Mouse (Mus musculus) granulocyte monocyte progenitor cell, adult 5-6 weeks (primary cell): ENCODE measurements around the gene Unc13a. TPM values are rescaled to one million over a fixed set of nuclear protein-coding genes. Genes with fewer than 3 reads are reported as not detected.

ENCODE experiments used
- ATAC-seq: replicated peaks from 2 replicates; pipeline ENCODE4 v1.8.0; 2016; ENCODE audit warnings: mild to moderate bottlenecking, moderate TSS enrichment, inconsistent platforms; ENCODE audit not compliant: poor library complexity, severe bottlenecking
- total RNA-seq, 2 experiments: library from RNA; stranded (forward) in 1 of 2; stranded (reverse) in 1 of 2; fragments of 200-712, 200-1000 nt in 1 of 2; fragments of >200 nt in 1 of 2; fragmentation: Nextera tagmentation in 1 of 2; gene quantifications; 2 replicates each; pipeline ENCODE4 v1.2.3; 2014 to 2017

Gene Unc13a
- total RNA-seq, 2 experiments from 2014 or later: 1.8 TPM; not detected in 1

GRCm38 (mm10) chr8:71593556-71594323 lies 77.8 kb downstream of the Unc13a start:
- 0 out of 2 replicates have a peak, but pooled peaks have one; percentile 10 for ATAC-seq

DNA sequence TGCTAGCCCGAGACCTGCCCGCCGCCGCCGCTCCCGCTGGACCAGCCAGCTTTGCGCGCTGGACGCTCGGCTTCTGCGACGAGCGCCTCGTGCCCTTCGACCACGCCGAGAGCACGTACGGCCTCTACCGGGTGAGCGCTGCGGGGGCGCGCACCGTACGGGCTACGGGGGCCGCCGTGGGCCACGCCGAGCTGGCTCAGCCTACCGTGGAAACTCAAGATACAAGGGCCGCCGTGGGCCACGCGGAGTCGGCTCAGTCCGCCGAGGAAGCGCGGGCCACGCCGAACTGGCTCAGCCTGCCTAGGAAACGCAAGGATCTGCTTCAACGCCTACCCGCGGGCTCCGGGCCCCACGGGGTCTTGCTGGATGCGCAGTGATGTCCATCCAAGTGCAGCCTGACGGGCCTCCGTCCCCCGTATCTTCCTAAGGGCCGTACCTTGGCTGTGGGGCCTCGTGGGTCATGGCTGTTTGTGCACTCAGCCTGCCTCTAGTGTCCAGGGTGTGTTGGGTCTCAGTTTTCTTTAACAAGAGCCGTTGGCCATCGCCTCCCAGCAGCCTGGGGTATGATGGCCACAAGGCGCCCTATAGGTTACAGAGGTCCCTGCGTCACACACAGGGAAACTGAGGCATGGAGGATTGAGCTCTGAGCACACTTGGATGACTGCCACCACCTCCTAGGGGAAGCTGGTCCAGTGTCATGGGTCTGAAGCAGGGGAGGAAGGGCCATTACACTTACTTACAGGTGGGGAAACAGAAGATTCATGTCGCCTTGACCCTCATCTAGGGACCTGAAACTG lies 79.0 kb downstream of the Unc13a start:
- peak; percentile 12; the same call in 1 of the 2 replicates for ATAC-seq

GRCm38 (mm10) chr8:71591471-71592373 lies 79.8 kb downstream of the Unc13a start, which contains the start of gene Pgls:
Gene Pgls (plus strand): TSS chr8:71592176.
- ATAC-seq: peak; percentile 61

- no peak for ATAC-seq
Measured at GRCm38 (mm10) chr8:71591017-71591416, 80.5 kb downstream of the Unc13a start.

GRCm38 (mm10) chr8:71588762-71589161 lies 82.8 kb downstream of the Unc13a start:
- no peak for ATAC-seq

- ATAC-seq: peak; percentile 54
Measured at GRCm38 (mm10) chr8:71586891-71587290, 84.7 kb downstream of the Unc13a start.

GRCm38 (mm10) chr8:71580201-71580600 lies 91.4 kb downstream of the Unc13a start:
- ATAC-seq: peak; percentile 27; the same call in 1 of the 2 replicates

GRCm38 (mm10) chr8:71579476-71579875 lies 92.1 kb downstream of the Unc13a start:
- no peak for ATAC-seq

DNA sequence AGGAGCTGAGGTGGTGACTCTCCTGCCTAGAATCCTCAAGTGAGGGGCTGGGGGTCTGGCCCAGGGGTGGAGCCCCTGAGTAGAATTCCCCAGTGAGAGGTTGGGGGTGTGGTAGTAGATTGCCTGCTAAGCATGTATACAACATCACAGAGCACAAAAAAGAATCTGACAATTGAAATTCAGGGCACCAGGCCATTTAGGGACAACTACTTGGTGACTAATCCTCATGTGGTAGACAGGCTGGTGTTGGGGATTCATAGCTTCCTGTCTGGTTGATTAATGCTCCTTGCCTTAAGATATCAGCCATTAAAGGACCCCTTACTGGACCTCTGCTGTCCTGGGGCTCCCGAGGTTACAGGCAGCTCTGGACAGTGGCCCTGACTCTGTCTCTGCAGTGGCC lies 92.5 kb downstream of the Unc13a start:
- no peak for ATAC-seq

DNA sequence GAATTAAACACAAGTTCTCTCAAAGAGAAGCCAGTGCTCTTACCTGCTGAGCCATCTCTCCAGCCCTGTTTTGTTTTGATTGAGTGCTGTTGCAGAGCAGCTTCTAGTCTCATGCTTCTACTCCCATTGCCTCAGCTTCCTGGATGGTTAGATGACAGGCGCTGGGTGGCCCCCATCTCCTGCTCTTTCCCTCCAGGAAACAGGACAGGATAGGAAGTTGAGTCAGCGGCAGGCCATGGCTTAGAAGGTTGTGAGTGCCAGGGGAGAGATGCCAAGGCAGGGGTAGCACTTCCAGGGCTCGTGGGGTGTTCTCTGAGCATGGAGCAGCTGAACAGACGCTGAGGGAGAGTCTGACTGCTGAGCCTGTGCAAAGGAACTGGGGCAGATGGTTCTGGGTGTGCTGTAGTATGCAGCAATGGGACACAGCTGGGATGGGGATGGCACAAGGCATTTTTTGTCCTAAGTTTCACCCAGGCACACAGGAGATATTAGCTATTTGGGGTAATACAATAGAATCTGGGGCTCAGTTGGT lies 93.6 kb downstream of the Unc13a start:
- ATAC-seq: no peak

DNA sequence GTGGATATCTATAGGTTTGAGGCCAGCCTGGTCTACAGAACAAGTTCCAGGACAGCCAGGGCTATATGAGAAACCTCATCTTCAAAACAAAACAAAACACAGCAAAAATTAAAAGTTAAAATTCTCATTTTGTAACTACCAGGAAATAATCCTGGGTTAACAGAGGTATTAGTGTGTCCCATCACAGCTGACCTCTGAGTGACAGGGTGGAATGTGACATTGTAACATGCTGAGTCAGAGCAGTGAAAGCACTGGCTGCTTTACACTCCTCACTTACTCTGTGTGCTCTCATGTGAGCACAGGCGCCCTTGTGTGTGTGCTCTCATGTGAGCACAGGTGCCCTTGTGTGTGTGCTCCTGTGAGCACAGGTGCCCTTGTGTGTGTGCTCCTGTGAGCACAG lies 96.5 kb downstream of the Unc13a start:
- ATAC-seq: no peak

DNA sequence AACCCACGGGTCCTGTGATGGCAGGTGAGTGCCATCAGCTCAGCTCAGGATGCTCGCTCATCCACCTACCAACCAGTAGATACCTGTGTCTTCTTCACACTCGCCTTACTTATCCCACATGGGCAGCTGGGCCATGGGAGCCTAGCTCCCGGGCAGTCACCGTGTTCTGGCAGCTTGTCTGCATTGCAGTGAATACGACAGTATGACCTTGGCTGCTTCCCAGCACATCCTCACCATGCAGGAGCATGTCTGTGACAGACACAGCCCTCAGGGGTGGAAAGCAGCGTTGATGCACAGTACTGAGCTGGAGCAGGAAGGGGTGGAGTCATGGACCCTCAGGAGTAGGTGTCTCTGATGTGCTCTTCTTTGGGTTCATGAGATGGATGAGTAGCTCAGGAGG lies 97.1 kb downstream of the Unc13a start:
- no peak for ATAC-seq

Other genes with a start within 250 kb of the Unc13a start
- 1.6 and 7.4 TPM in 2 replicates for gene Abhd8, start 208.1 kb downstream of the Unc13a start, total RNA-seq (2014; fragmentation: Nextera tagmentation)
- gene Abhd8, start 208.1 kb downstream of the Unc13a start, total RNA-seq (2017): 4.7 and 5.4 TPM in 2 replicates
- 56.5 and 77.6 TPM in 2 replicates for gene Mrpl34, start 206.8 kb downstream of the Unc13a start, total RNA-seq (2014; fragmentation: Nextera tagmentation)
- gene Mrpl34, start 206.8 kb downstream of the Unc13a start, total RNA-seq (2017): 62.2 and 79.8 TPM in 2 replicates
- gene Dda1, start 202.6 kb downstream of the Unc13a start, total RNA-seq (2014; fragmentation: Nextera tagmentation): 24.0 and 34.2 TPM in 2 replicates
- gene Dda1, start 202.6 kb downstream of the Unc13a start, total RNA-seq (2017): 16.9 and 20.3 TPM in 2 replicates
- 0.43 and 2.5 TPM in 2 replicates for gene Ano8, start 185.8 kb downstream of the Unc13a start, total RNA-seq (2014; fragmentation: Nextera tagmentation)
- 1.9 and 4.5 TPM in 2 replicates for gene Ano8, start 185.8 kb downstream of the Unc13a start, total RNA-seq (2017)
- 3.5 and 12.4 TPM in 2 replicates for gene Gtpbp3, start 183.7 kb downstream of the Unc13a start, total RNA-seq (2014; fragmentation: Nextera tagmentation)
- 13.5 and 21.5 TPM in 2 replicates for gene Gtpbp3, start 183.7 kb downstream of the Unc13a start, total RNA-seq (2017)
- not detected in 2 replicates for gene Plvap, start 160.0 kb downstream of the Unc13a start, total RNA-seq (2014; fragmentation: Nextera tagmentation)
- 0.10 and 0.43 TPM in 2 replicates for gene Plvap, start 160.0 kb downstream of the Unc13a start, total RNA-seq (2017)
- gene Ccdc194, start 146.0 kb downstream of the Unc13a start, total RNA-seq (2014; fragmentation: Nextera tagmentation): not detected in 2 replicates
- gene Ccdc194, start 146.0 kb downstream of the Unc13a start, total RNA-seq (2017): not detected in 2 replicates
- 47.0 and 55.7 TPM in 2 replicates for gene Bst2, start 134.3 kb downstream of the Unc13a start, total RNA-seq (2014; fragmentation: Nextera tagmentation)
- gene Bst2, start 134.3 kb downstream of the Unc13a start, total RNA-seq (2017): 49.1 and 58.3 TPM in 2 replicates
- gene Mvb12a, start 128.8 kb downstream of the Unc13a start, total RNA-seq (2014; fragmentation: Nextera tagmentation): 50.2 and 64.1 TPM in 2 replicates
- gene Mvb12a, start 128.8 kb downstream of the Unc13a start, total RNA-seq (2017): 55.0 and 56.6 TPM in 2 replicates
- gene Tmem221, start 112.9 kb downstream of the Unc13a start, total RNA-seq (2014; fragmentation: Nextera tagmentation): not detected in 2 replicates
- not detected in 2 replicates for gene Tmem221, start 112.9 kb downstream of the Unc13a start, total RNA-seq (2017)
- not detected in 2 replicates for gene Nxnl1, start 105.2 kb downstream of the Unc13a start, total RNA-seq (2014; fragmentation: Nextera tagmentation)
- gene Nxnl1, start 105.2 kb downstream of the Unc13a start, total RNA-seq (2017): 0.36 TPM in 1 of 2 replicates, not detected in the other
- gene Slc27a1, start 102.9 kb downstream of the Unc13a start, total RNA-seq (2014; fragmentation: Nextera tagmentation): 7.8 and 10.2 TPM in 2 replicates
- gene Slc27a1, start 102.9 kb downstream of the Unc13a start, total RNA-seq (2017): 3.3 and 6.2 TPM in 2 replicates
- 143 and 180 TPM in 2 replicates for gene Pgls, start 79.6 kb downstream of the Unc13a start, total RNA-seq (2014; fragmentation: Nextera tagmentation)
- gene Pgls, start 79.6 kb downstream of the Unc13a start, total RNA-seq (2017): 155 and 185 TPM in 2 replicates
- 11.6 and 11.7 TPM in 2 replicates for gene Fam129c, start 74.1 kb downstream of the Unc13a start, total RNA-seq (2014; fragmentation: Nextera tagmentation)
- gene Fam129c, start 74.1 kb downstream of the Unc13a start, total RNA-seq (2017): 0.69 and 6.1 TPM in 2 replicates
- gene Colgalt1, start 60.8 kb downstream of the Unc13a start, total RNA-seq (2014; fragmentation: Nextera tagmentation): 93.8 and 107 TPM in 2 replicates
- 77.1 and 84.4 TPM in 2 replicates for gene Colgalt1, start 60.8 kb downstream of the Unc13a start, total RNA-seq (2017)
- gene Jak3, start 4.5 kb upstream of the Unc13a start, total RNA-seq (2014; fragmentation: Nextera tagmentation): 10.9 and 17.5 TPM in 2 replicates
- 7.2 and 8.1 TPM in 2 replicates for gene Jak3, start 4.5 kb upstream of the Unc13a start, total RNA-seq (2017)
- 14.1 and 16.3 TPM in 2 replicates for gene Insl3, start 17.5 kb upstream of the Unc13a start, total RNA-seq (2014; fragmentation: Nextera tagmentation)
- 1.2 and 4.4 TPM in 2 replicates for gene Insl3, start 17.5 kb upstream of the Unc13a start, total RNA-seq (2017)
- gene B3gnt3, start 30.0 kb upstream of the Unc13a start, total RNA-seq (2014; fragmentation: Nextera tagmentation): 1.4 TPM in 1 of 2 replicates, not detected in the other
- 0.39 TPM in 1 of 2 replicates, not detected in the other for gene B3gnt3, start 30.0 kb upstream of the Unc13a start, total RNA-seq (2017)
- gene Fcho1, start 54.0 kb upstream of the Unc13a start, total RNA-seq (2014; fragmentation: Nextera tagmentation): 62.4 and 98.0 TPM in 2 replicates
- 39.8 and 76.7 TPM in 2 replicates for gene Fcho1, start 54.0 kb upstream of the Unc13a start, total RNA-seq (2017)
- 6.2 and 11.9 TPM in 2 replicates for gene Zfp709, start 210.3 kb upstream of the Unc13a start, total RNA-seq (2014; fragmentation: Nextera tagmentation)
- 8.3 and 9.8 TPM in 2 replicates for gene Zfp709, start 210.3 kb upstream of the Unc13a start, total RNA-seq (2017)
- gene Zfp882, start 236.9 kb upstream of the Unc13a start, total RNA-seq (2014; fragmentation: Nextera tagmentation): 2.5 and 4.3 TPM in 2 replicates
- gene Zfp882, start 236.9 kb upstream of the Unc13a start, total RNA-seq (2017): 6.1 and 6.6 TPM in 2 replicates
- gene Zfp617, start 236.9 kb upstream of the Unc13a start, total RNA-seq (2014; fragmentation: Nextera tagmentation): 10.4 and 15.0 TPM in 2 replicates
- 11.2 and 12.1 TPM in 2 replicates for gene Zfp617, start 236.9 kb upstream of the Unc13a start, total RNA-seq (2017)